Mouse (Mus musculus) heart, embryonic 14.5 days (tissue): ENCODE measurements around the gene Zbed3. TPM values are rescaled to one million over a fixed set of nuclear protein-coding genes. Genes with fewer than 3 reads are reported as not detected.

ENCODE experiments used
- ATAC-seq: fragments of 200-750 bp; cut with Nextera tagmentation; 2 replicates; pipeline ENCODE4 v1.8.0; 2017; ENCODE audit warnings: low read depth, moderate TSS enrichment; ENCODE audit not compliant: insufficient number of reproducible peaks, insufficient read depth, low FRiP score
- H3K27ac ChIP-seq, 2 experiments: fragments of 200-500 bp in 1 of 2; fragments of 300-500 bp in 1 of 2; sonication (generic) in 1 of 2; replicated peaks in 1 of 2; 2 replicates each; pipeline ENCODE4 v1.5.1; 2012 to 2014; ENCODE audit warnings: low read depth in 2 of 2, low read length in 2 of 2, control low read depth in 1 of 2, mild to moderate bottlenecking in 1 of 2, mixed read lengths in 1 of 2; ENCODE audit not compliant: control insufficient read depth in 1 of 2, insufficient read depth in 1 of 2
- H3K27me3 ChIP-seq: fragments of 300-500 bp; sonication (generic); 2 replicates; pipeline ENCODE4 v1.6.1; 2014; ENCODE audit warnings: mild to moderate bottlenecking, low read length, control low read depth; ENCODE audit not compliant: control insufficient read depth, insufficient read depth
- H3K36me3 ChIP-seq: fragments of 300-500 bp; sonication (generic); 2 replicates; pipeline ENCODE4 v1.6.1; 2014; ENCODE audit warnings: mild to moderate bottlenecking, control low read depth, low read length, mixed read lengths; ENCODE audit not compliant: control insufficient read depth, insufficient read depth
- H3K4me1 ChIP-seq, 2 experiments: fragments of 200-500 bp in 1 of 2; fragments of 300-500 bp in 1 of 2; sonication (generic) in 1 of 2; 2 replicates each; pipeline ENCODE4 v1.6.1; 2012 to 2014; ENCODE audit warnings: low read length in 2 of 2, control low read depth in 1 of 2, mixed read lengths in 1 of 2; ENCODE audit not compliant: control insufficient read depth in 2 of 2, insufficient read depth in 2 of 2
- H3K4me2 ChIP-seq: fragments of 300-500 bp; sonication (generic); 2 replicates; pipeline ENCODE4 v1.6.1; 2014; ENCODE audit warnings: mild to moderate bottlenecking, low read length
- H3K4me3 ChIP-seq, 2 experiments: fragments of 200-500 bp in 1 of 2; fragments of 300-500 bp in 1 of 2; sonication (generic) in 1 of 2; 2 replicates each; pipeline ENCODE4 v1.5.1; 2012 to 2014; ENCODE audit warnings: low read length in 2 of 2, mild to moderate bottlenecking in 2 of 2, control low read depth in 1 of 2, low read depth in 1 of 2, moderate library complexity in 1 of 2; ENCODE audit not compliant: control insufficient read depth in 1 of 2, insufficient read depth in 1 of 2
- H3K9ac ChIP-seq: fragments of 300-500 bp; sonication (generic); 2 replicates; pipeline ENCODE4 v1.6.1; 2014; ENCODE audit warnings: mild to moderate bottlenecking, low read length
- H3K9me3 ChIP-seq: fragments of 300-500 bp; sonication (generic); 2 replicates; pipeline ENCODE4 v1.6.1; 2016; ENCODE audit warnings: low read length, control low read depth; ENCODE audit not compliant: control insufficient read depth
- WGBS: fragments of 180-500 bp; shearing (Covaris S2); extraction: QIAGEN DNeasy Blood & Tissue Kit; methylation state at CpG from one replicate; pipeline ENCODE4 v1.1.7; 2014; 5-methylcytosine and 5-hydroxymethylcytosine counted together
- polyA plus RNA-seq: library from polyadenylated mRNA; unstranded; fragments of >200 nt; fragmentation: Nextera tagmentation; extraction: Ambion mirVana; gene quantifications from 2 replicates; pipeline ENCODE4 v1.2.1, GENCODE M21; 2014

The Zbed3 gene
- polyA plus RNA-seq, 1 experiment from 2014 or later, result 54.5 TPM

DNA sequence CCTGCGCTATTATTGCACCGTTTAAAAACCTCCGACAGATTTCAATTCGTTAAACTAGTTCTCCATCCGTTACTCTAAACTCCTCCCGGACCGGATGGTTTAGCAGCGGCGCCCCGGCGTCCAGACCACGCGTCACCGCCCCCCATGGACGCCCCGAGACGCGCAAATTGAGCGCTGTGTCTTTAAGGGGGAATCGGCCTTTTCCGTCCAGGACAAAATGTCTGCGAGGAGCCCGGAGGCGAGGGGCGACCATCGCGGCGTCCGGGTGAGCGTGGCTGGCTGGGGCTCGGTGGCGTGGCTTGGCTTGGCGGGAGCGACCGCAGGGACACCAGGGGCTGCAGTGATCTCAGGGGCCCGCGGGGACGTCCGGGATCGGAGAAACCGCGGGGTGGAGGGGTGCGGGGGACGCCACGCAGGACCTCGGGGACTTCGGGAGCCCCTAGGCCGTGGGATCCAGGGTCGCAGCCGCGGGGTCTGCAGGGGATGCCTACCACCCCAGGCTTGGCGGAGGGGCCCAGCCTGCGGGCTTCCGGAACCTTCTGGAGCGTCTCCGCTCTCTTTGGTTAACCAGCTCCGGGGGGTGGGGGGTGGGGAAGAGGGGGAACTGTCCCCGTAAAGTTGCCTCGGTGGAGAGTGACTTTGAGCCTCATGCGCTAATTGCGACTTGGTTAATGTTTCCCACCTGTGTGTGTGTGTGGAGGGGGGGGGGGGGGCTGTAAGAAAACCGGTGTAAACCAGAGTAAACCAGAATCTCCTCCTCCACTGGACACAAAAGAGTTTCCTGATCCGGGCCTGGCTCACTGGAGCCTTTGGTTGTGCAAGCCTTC, 1.9 kb downstream of the Zbed3 start:
- no peaks in the 10 kb centered on the region for H3K27me3 ChIP-seq
- peak overlapping the region; percentile 100 for H3K9ac ChIP-seq
- peaks cover 6 to 24% of the 10 kb centered on the region in 2 experiments for H3K4me1 ChIP-seq
- H3K27ac ChIP-seq, result peak overlapping the region; percentile 95 to 98
- no peaks in the 10 kb centered on the region for H3K9me3 ChIP-seq
- H3K36me3 ChIP-seq, result peaks cover 8% of the 10 kb centered on the region; the same call in 1 of the 2 replicates
- peak overlapping the region; percentile 96 for H3K4me2 ChIP-seq
- WGBS, result under 1% methylated on average over 62 of the region's 63 CpGs
- peak overlapping the region; percentile 91 to 95 for H3K4me3 ChIP-seq
- peak; percentile 72 for ATAC-seq

DNA sequence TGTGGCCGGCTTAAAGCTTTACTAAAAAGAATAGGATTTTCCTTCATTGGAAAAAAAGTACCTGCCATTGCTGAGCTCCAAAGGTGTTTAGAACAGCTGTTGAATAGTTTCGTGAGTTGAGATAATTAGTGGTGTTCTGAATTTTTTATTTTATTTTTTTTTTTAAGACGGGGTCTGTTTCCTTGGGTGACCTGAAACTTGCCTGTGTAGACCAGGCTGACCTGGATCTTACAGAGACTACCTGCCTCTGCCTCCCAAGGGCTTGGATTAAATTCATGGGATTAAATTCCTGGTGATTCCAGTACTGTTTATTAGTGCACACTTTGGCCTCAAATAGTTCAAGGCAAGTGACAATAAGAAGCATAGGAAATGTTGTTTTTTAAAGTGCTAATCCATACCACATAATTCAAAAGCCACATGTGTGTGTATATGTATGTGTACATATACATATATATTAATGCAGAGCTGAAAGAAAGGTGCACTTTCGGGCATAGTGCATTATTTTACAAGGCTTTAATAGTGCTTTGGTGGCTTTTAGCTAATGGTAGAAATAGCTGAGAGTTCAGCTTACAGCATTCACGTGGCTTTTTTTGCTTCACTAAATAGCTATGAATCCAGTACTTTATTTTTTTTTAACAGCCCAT, 2.6 kb downstream of the Zbed3 start:
- Histone ChIP-seq H3K4me2 (peak overlapping the region; percentile 96), H3K4me1 (peaks cover 6 to 25% of the 10 kb centered on the region in 2 experiments), H3K27me3 (no peaks in the 10 kb centered on the region), H3K36me3 (peaks cover 8% of the 10 kb centered on the region; the same call in 1 of the 2 replicates), H3K4me3 (peak overlapping the region; percentile 91 to 95), H3K27ac (peak overlapping the region; percentile 95 to 98), H3K9ac (peak overlapping the region; percentile 100), H3K9me3 (no peaks in the 10 kb centered on the region)
- ATAC-seq, result no peak
- 16% methylated on average over 5 of the region's 5 CpGs for WGBS

DNA sequence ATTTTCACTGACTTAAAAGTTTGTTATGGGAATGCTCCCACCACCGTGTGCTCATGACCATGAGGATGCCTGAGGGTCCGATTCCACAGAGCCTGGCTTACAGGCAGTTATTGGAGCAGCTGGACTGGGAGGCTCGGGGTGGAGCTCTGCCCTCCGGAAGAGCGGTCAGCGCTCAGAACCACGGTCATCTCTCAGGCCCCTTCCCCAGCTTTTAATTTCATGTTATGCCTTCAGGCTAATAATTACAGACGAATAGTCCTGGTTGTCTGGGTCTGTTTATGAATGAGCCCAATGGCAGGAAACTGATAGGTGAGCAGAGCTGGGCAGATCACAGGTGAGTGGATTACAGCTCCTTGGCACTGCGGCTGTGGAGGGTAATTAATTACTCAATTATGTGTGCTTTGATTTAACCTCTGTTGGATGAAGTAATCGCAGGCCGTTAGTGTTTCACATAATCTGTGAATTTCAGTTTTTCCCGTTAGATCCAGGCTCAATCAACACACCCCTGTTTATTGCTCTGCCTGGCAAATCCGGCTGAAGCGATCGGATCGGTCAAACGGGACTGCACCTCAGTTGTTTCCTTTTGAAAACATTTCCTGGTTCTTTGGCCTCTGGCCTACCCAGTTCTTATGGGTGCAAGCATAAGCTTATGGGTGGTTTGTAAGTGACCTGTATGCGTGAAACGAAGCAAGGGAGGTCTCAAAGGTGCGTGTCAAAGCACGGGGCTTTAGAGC, 3.4 kb downstream of the Zbed3 start:
- no peaks in the 10 kb centered on the region for H3K27me3 ChIP-seq
- peak overlapping the region; percentile 42 to 91 for H3K4me3 ChIP-seq
- H3K9me3 ChIP-seq, result no peaks in the 10 kb centered on the region
- peak overlapping the region; percentile 49 to 51; a peak in 3 of 4 replicates for H3K27ac ChIP-seq
- peak overlapping the region; percentile 100 for H3K9ac ChIP-seq
- ATAC-seq, result no peak
- peaks cover 6 to 30% of the 10 kb centered on the region in 2 experiments for H3K4me1 ChIP-seq
- WGBS, result 21% methylated on average over 21 of the region's 21 CpGs
- peak overlapping the region; percentile 96 for H3K4me2 ChIP-seq
- peaks cover 8% of the 10 kb centered on the region; the same call in 1 of the 2 replicates for H3K36me3 ChIP-seq

DNA sequence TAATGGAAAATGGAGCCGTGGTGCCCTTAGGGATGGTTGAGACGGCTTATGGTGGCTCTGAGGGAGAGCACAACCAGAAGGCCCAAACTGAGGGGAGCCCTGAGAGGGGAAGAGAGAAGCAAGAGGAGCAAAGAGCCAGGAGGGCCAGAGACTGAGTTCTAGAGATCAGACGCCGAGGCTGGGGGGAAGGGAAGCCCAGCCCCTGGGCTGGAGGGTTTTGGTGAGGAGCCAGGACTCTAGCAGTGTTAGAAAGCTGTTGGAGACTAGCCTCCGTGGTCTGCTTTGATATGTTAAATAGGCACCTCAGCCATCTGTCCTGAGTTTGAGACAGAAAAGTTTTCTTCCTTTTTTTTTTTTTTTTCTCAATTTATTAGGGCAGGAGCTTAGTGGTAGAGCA, 3.9 kb downstream of the Zbed3 start:
- peak overlapping the region; percentile 42 to 91 for H3K4me3 ChIP-seq
- H3K27ac ChIP-seq, result peak overlapping the region; percentile 49 to 51; a peak in 3 of 4 replicates
- H3K36me3 ChIP-seq, result peaks cover 8% of the 10 kb centered on the region; the same call in 1 of the 2 replicates
- H3K9ac ChIP-seq, result peak overlapping the region; percentile 100
- peaks cover 6 to 30% of the 10 kb centered on the region in 2 experiments for H3K4me1 ChIP-seq
- ATAC-seq, result no peak
- H3K9me3 ChIP-seq, result no peaks in the 10 kb centered on the region
- 9% methylated on average over 5 of the region's 5 CpGs for WGBS
- peak overlapping the region; percentile 96 for H3K4me2 ChIP-seq
- no peaks in the 10 kb centered on the region for H3K27me3 ChIP-seq

DNA sequence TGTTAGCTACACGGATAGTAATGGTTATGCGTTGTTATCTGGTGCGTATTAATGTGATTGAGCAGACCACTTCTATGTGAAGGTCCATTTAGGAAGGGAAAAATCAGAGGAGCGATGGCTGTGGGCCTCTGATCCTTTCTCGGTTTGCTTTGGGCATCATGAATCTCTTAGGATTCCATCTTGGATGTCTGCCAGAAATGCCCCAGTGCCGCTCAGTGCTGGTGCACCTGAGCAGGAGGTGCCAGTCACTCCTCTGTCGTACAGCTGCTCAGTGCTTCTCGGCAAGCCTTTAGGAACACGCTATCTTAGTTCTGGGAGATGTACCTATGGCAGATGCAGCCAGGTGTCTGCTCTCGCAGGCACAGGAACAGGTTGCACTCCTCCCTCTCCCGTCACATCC, 5.4 kb downstream of the Zbed3 start:
- Histone ChIP-seq H3K27ac (no peak overlapping the region), H3K36me3 (peaks cover 8% of the 10 kb centered on the region; the same call in 1 of the 2 replicates), H3K9me3 (no peaks in the 10 kb centered on the region), H3K9ac (no peak overlapping the region), H3K4me1 (peaks cover 6 to 30% of the 10 kb centered on the region in 2 experiments), H3K4me2 (no peak overlapping the region), H3K27me3 (no peaks in the 10 kb centered on the region), H3K4me3 (no peak overlapping the region)
- no peak for ATAC-seq
- 74% methylated on average over 11 of the region's 11 CpGs for WGBS

DNA sequence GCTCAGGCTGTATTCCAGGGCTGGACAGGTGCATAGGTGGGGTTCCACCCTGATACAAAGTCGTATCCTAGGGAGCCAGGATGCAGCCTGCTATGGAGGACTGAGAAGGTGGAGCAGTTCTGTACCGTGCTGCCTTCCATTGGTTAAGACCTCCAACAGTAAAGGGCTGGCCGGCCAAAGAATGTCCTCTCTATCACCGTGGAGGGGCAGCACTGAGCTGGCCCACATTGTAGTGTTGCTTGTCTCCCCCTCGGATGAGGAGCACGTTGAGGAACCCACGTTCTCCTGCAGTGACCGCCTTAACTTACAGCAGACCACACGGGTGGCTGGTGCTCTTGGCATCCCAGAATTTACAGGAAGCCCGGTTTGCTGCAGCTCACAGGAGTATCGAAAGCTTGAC, 7.1 kb downstream of the Zbed3 start:
- H3K9me3 ChIP-seq, result no peaks in the 10 kb centered on the region
- 57% methylated on average over 11 of the region's 11 CpGs for WGBS
- peaks cover 6 to 30% of the 10 kb centered on the region in 2 experiments for H3K4me1 ChIP-seq
- no peak overlapping the region for H3K27ac ChIP-seq
- H3K4me3 ChIP-seq, result no peak overlapping the region
- 0 out of 2 replicates have a peak, but pooled peaks have one; percentile 41 for ATAC-seq
- peaks cover 8% of the 10 kb centered on the region; the same call in 1 of the 2 replicates for H3K36me3 ChIP-seq
- no peak overlapping the region for H3K4me2 ChIP-seq
- H3K27me3 ChIP-seq, result no peaks in the 10 kb centered on the region
- no peak overlapping the region for H3K9ac ChIP-seq
